Mouse (Mus musculus) cerebellum, postnatal 25 days (tissue): ENCODE results near the gene Zcchc7.

ENCODE experiments used
- DNase-seq, 2 experiments: peaks; one replicate each; pipeline ENCODE4 v3.0.0; 2021; ENCODE audit warnings: mixed read lengths in 2 of 2

Gene Zcchc7

GRCm38 (mm10) chr4:44967402-44967801 lies 211.7 kb downstream of the Zcchc7 start:
- no peak for DNase-seq

- DNase-seq: no peak
Observed at GRCm38 (mm10) chr4:44970056-44970455, 214.4 kb downstream of the Zcchc7 start.

- peak; percentile 55 to 72 for DNase-seq
Observed at GRCm38 (mm10) chr4:44970612-44971110, 215.0 kb downstream of the Zcchc7 start.

GRCm38 (mm10) chr4:44973450-44973849 lies 217.8 kb downstream of the Zcchc7 start:
- peak; percentile 89 to 92 for DNase-seq

GRCm38 (mm10) chr4:44973871-44974270 lies 218.2 kb downstream of the Zcchc7 start:
- no peak for DNase-seq

GRCm38 (mm10) chr4:44974331-44974730 lies 218.7 kb downstream of the Zcchc7 start:
- DNase-seq: no peak

GRCm38 (mm10) chr4:44976026-44976615 lies 220.4 kb downstream of the Zcchc7 start:
- no peak for DNase-seq

GRCm38 (mm10) chr4:44976921-44977710 lies 221.4 kb downstream of the Zcchc7 start:
- DNase-seq: no peak

- DNase-seq: no peak
Observed at GRCm38 (mm10) chr4:44978175-44978574, 222.5 kb downstream of the Zcchc7 start.

- DNase-seq: no peak
Observed at GRCm38 (mm10) chr4:44979794-44980338, 224.2 kb downstream of the Zcchc7 start.

- peak; percentile 73 to 88 for DNase-seq
Observed at GRCm38 (mm10) chr4:44981280-44981973, 225.8 kb downstream of the Zcchc7 start, which contains the start of gene Grhpr. Gene Grhpr (plus strand): TSS chr4:44981395.
